Mouse (Mus musculus) spleen, adult 12 weeks (tissue): ENCODE measurements around the gene Coq6.

Experiments
- DNase-seq: peaks from one replicate; pipeline ENCODE4 v3.0.0; 2022; ENCODE audit warnings: low spot score

The Coq6 gene

GRCm38 (mm10) chr12:84396947-84397679, 35.7 kb downstream of the Coq6 start:
- no peak for DNase-seq

GRCm38 (mm10) chr12:84397685-84398084, 36.2 kb downstream of the Coq6 start:
- DNase-seq = no peak

DNA sequence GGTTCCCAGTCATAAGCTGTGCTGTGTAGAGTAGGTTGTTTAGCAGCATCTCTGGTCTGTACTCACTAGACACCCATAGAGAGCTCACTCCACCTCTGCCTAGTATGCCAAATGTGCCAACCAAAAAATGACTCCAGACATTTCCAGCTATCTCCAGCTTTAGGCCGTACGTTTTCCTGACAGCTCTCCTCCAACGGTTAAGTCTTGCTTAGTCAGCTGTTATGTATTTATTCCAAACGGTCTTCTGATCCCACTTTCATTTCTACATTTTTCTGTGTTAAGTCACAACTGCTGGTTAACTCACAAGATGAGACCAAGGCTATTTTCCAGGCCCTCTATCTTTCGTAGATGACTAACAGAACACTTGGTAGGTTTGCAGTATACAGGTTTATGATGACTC, 37.2 kb downstream of the Coq6 start:
- DNase-seq = no peak

DNA sequence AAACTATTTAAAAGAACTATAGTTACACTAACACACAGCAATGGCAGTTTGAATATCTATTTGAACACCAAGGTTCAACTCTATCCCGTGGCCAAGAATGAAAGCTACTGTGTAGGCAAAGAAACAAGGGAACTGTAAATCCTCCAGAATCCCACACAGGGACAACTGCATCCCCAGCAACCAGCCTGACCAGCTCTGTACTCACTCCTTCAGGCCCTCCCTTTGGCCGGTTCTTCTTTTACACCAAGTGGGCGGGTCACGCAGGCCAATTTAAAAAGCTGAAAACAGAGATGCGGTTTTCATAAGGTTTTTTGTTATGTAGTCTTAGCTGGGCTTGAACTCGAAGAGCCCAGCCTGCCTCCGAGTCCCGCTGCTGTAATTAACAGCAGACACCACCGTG, 37.7 kb downstream of the Coq6 start:
- no peak for DNase-seq

GRCm38 (mm10) chr12:84399663-84400062, 38.2 kb downstream of the Coq6 start:
- DNase-seq = no peak

GRCm38 (mm10) chr12:84400068-84400467, 38.6 kb downstream of the Coq6 start:
- DNase-seq = no peak

GRCm38 (mm10) chr12:84400653-84401052, 39.2 kb downstream of the Coq6 start:
- no peak for DNase-seq

- no peak for DNase-seq
Observed at GRCm38 (mm10) chr12:84402923-84403322, 41.5 kb downstream of the Coq6 start.

GRCm38 (mm10) chr12:84404541-84404940, 43.1 kb downstream of the Coq6 start:
- no peak for DNase-seq

DNA sequence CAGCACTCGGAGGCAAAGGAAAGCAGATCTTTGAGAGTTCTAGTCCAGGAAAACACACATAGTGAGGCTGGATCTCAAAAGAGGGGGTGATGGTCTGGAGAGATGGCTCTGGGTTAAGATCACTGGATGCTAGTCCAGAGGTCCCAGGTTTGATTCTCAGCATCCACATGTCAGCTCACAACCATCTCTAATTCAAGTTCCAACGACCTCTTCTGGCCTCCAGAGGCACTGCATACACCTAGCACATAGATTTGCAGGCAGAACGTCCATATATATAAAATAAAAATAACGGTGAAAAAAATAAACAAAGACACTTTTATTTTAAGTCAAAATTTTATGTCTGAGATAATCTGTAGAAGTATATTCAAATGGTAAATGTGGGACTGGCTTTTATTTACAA, 45.8 kb downstream of the Coq6 start:
- DNase-seq = no peak

- DNase-seq = peak; percentile 51
Observed at GRCm38 (mm10) chr12:84407874-84408818, 46.7 kb downstream of the Coq6 start.

DNA sequence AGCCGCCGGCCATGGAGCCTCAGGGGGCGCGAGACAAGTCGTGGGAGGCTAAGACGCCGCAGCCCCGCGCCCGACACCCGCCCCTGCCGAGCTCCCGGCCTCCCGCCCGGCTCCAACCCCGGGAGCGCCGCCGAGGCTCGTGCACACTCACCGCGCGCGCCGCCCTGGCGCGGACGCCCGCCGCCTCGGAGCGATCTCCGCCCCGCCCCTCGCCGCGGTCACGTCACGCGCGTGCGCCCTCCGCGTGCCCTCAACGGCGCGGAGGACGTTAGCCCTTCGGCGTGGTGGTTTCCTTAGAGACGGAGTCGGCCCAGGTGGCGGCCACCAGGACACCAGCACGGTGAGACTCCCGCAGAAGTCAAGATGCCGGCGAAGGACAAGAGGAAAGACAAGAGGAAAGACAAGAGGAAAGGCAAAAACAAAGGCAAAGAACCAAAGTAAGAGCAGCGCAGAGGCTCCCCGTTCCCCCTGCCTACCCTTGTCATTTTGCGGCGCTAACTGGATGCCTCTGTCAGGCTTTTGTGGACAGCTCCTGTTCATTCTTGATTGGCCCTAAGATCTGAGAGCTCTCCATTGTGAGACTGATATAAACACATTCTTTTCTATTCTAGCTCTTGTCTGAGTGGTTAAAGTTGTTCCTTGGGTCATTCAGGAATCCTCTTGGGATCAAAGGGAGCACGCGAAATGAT, 47.5 kb downstream of the Coq6 start, which contains the start of the genes Entpd5 and Bbof1:
Gene Entpd5, minus strand, starts transcription at position 211 of the 689 bp plus-strand sequence.
Gene Bbof1, plus strand, starts transcription at position 253 of the 689 bp plus-strand sequence.
- DNase-seq = peak; percentile 85

DNA sequence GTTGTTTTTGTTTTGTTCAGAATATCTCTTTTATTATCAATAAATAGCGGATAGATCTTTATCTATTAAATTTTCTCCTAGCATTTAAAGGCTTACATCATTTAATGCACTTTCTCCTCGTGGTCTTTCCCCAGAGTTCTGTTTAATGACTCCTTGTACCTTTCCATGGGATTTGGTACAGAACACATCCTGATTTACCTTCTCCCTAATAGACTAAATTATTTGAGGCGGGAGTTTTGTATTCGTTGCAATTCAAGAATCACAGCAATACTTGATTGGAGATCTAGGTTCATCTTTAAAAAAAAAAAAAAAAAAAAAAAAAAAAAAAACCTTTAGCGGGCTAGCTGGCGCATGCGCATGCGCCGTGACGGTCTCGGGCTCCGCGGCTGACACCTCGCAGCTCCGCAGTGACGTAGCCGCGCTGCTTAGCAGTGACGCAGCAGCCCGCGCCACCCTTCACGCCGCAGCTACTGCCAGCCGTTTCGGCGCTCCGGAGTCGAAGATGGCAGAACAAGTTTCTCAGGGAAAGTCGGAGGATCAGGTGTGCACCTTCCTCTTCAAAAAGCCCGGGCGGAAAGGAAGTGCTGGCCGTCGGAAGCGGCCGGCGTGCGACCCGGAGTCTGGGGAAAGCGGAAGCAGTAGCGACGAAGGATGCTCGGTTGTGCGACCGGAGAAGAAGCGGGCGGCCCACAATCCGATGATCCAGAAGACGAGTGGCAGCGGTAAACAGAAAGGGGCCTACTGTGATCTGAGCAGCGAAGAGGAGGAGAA, 55.6 kb downstream of the Coq6 start, which contains the start of gene Rnf113a2:
Gene Rnf113a2, plus strand, starts transcription at position 363 of the 771 bp plus-strand sequence.
- peak; percentile 80 for DNase-seq

GRCm38 (mm10) chr12:84417605-84417922, 56.1 kb downstream of the Coq6 start:
- DNase-seq = no peak
